Mouse (Mus musculus): ENCODE results near the gene Klhl21. TPM values are rescaled to one million over a fixed set of nuclear protein-coding genes. Genes with fewer than 3 reads are reported as not detected.
"Not testable (repeated sequence)": the region's sequence is repeated elsewhere in the genome, so short reads cannot be mapped to it uniquely, and the experiment has no call there.

The Klhl21 gene
- total RNA-seq, 1 experiment: 19.7 TPM

DNA sequence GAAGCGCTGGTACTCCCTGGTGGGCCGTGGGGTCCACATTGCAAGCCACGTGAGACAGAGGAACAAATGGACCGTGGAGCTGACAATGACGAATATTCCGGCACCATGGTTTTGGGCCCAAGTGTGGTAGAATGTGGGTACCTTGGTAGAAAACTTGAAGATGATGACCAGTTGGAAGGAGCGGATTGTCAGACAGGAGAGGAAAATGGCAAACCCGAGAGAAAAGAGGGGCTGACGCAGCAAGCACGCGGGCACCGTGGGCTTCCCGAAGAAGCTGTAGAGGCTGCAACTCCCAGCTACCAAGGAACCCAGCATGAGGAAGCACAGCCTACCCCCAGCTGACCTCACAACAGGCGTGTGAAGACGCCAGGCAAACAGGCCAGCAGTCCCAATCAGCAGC lies 19.9 kb downstream of the Klhl21 start:
- DNase-seq (ENCODE audit: low read depth, low spot score): no peak
- Histone ChIP-seq H3K9me3 (ENCODE audit: control insufficient read depth, insufficient read depth, low read depth, low read length) (no peaks in the 10 kb centered on the region), H3K27ac (ENCODE audit: insufficient read depth, low read depth, low read length, poor library complexity, severe bottlenecking) (no peak overlapping the region), H3K9ac (ENCODE audit: insufficient read depth, low read depth, low read length, poor library complexity, severe bottlenecking) (peak overlapping the region; percentile 25; the same call in 1 of the 2 replicates), H3K4me1 (ENCODE audit: control insufficient read depth in 2 of 2, insufficient read depth in 2 of 2, low read length in 2 of 2, poor library complexity in 1 of 2) (peaks cover 2 to 26% of the 10 kb centered on the region in 2 experiments; a peak in 2 of 4 replicates), H3K4me3 (ENCODE audit: insufficient read depth in 1 of 2, low read depth in 1 of 2, low read length in 2 of 2, poor library complexity in 1 of 2, severe bottlenecking in 1 of 2) (peak overlapping the region; percentile 57 to 82; a peak in 3 of 4 replicates), H3K36me3 (ENCODE audit: control insufficient read depth, insufficient read depth, low read length, poor library complexity, severe bottlenecking) (peaks cover 19% of the 10 kb centered on the region; the same call in 1 of the 2 replicates)
- in situ Hi-C loops (cut with MboI; ENCODE audit: low sequenced_read_pairs in 2 of 2, unreplicated experiment in 2 of 2): no loop called here
- no peak for TF ChIP-seq CHD2 (IDR thresholded peaks at IDR 0.05; ENCODE audit: low read depth, low read length)
- TF ChIP-seq MAFK (IDR thresholded peaks at IDR 0.05; ENCODE audit: insufficient read depth, low read depth, low read length): no peak
- TF ChIP-seq ZNF384 (IDR thresholded peaks at IDR 0.05; ENCODE audit: low read depth, low read length): no peak
- no peak for TF ChIP-seq ZC3H11A (IDR thresholded peaks at IDR 0.05; ENCODE audit: borderline replicate concordance, low read depth, low read length)
- no peak for TF ChIP-seq HCFC1 (IDR thresholded peaks at IDR 0.05; ENCODE audit: borderline replicate concordance, insufficient read depth, low read length)

DNA sequence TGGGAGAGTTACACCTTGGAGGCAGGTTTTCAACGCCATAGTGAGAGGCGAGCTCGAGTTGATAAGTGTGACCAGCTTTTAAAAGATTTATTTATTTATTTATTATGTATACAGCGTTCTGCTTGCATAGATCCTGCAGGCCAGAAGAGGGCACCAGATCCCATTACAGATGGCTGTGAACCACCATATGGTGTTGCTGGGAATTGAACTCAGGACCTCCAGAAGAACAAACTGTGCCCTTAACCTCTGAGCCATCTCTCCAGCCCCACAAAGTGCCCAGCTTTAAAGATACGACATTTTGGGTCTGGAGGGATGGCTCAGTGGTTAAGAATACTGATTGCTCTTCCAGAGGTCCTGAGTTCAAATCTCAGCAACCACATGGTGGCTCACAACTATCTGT lies 20.5 kb downstream of the Klhl21 start:
- Histone ChIP-seq H3K9me3 (ENCODE audit: control insufficient read depth, insufficient read depth, low read depth, low read length) (no peaks in the 10 kb centered on the region), H3K4me3 (ENCODE audit: insufficient read depth in 1 of 2, low read depth in 1 of 2, low read length in 2 of 2, poor library complexity in 1 of 2, severe bottlenecking in 1 of 2) (no peak overlapping the region), H3K4me1 (ENCODE audit: control insufficient read depth in 2 of 2, insufficient read depth in 2 of 2, low read length in 2 of 2, poor library complexity in 1 of 2) (peaks cover 2 to 26% of the 10 kb centered on the region in 2 experiments; a peak in 2 of 4 replicates), H3K36me3 (ENCODE audit: control insufficient read depth, insufficient read depth, low read length, poor library complexity, severe bottlenecking) (peaks cover 18% of the 10 kb centered on the region; the same call in 1 of the 2 replicates), H3K27ac (ENCODE audit: insufficient read depth, low read depth, low read length, poor library complexity, severe bottlenecking) (no peak overlapping the region), H3K9ac (ENCODE audit: insufficient read depth, low read depth, low read length, poor library complexity, severe bottlenecking) (no peak overlapping the region)
- TF ChIP-seq CHD2 (IDR thresholded peaks at IDR 0.05; ENCODE audit: low read depth, low read length): no peak
- no peak for TF ChIP-seq ZNF384 (IDR thresholded peaks at IDR 0.05; ENCODE audit: low read depth, low read length)
- no peak for TF ChIP-seq MAFK (IDR thresholded peaks at IDR 0.05; ENCODE audit: insufficient read depth, low read depth, low read length)
- TF ChIP-seq HCFC1 (IDR thresholded peaks at IDR 0.05; ENCODE audit: borderline replicate concordance, insufficient read depth, low read length): no peak
- no peak for TF ChIP-seq ZC3H11A (IDR thresholded peaks at IDR 0.05; ENCODE audit: borderline replicate concordance, low read depth, low read length)
- in situ Hi-C loops (cut with MboI; ENCODE audit: low sequenced_read_pairs in 2 of 2, unreplicated experiment in 2 of 2): no loop called here
- DNase-seq (ENCODE audit: low read depth, low spot score): no peak

- in situ Hi-C loops (cut with MboI; ENCODE audit: low sequenced_read_pairs in 2 of 2, unreplicated experiment in 2 of 2): no loop called here
- peaks cover 2 to 26% of the 10 kb centered on the region in 2 experiments; a peak in 2 of 4 replicates for H3K4me1 ChIP-seq (ENCODE audit: control insufficient read depth in 2 of 2, insufficient read depth in 2 of 2, low read length in 2 of 2, poor library complexity in 1 of 2)
- H3K4me3 ChIP-seq (ENCODE audit: insufficient read depth in 1 of 2, low read depth in 1 of 2, low read length in 2 of 2, poor library complexity in 1 of 2, severe bottlenecking in 1 of 2): no peak overlapping the region
- no peaks in the 10 kb centered on the region for H3K9me3 ChIP-seq (ENCODE audit: control insufficient read depth, insufficient read depth, low read depth, low read length)
- TF ChIP-seq MAFK (IDR thresholded peaks at IDR 0.05; ENCODE audit: insufficient read depth, low read depth, low read length): no peak
- no peak for TF ChIP-seq HCFC1 (IDR thresholded peaks at IDR 0.05; ENCODE audit: borderline replicate concordance, insufficient read depth, low read length)
- no peak for TF ChIP-seq ZNF384 (IDR thresholded peaks at IDR 0.05; ENCODE audit: low read depth, low read length)
- no peak for TF ChIP-seq CHD2 (IDR thresholded peaks at IDR 0.05; ENCODE audit: low read depth, low read length)
- no peak for TF ChIP-seq ZC3H11A (IDR thresholded peaks at IDR 0.05; ENCODE audit: borderline replicate concordance, low read depth, low read length)
- H3K9ac ChIP-seq (ENCODE audit: insufficient read depth, low read depth, low read length, poor library complexity, severe bottlenecking): no peak overlapping the region
- DNase-seq (ENCODE audit: low read depth, low spot score): no peak
- H3K27ac ChIP-seq (ENCODE audit: insufficient read depth, low read depth, low read length, poor library complexity, severe bottlenecking): no peak overlapping the region
- H3K36me3 ChIP-seq (ENCODE audit: control insufficient read depth, insufficient read depth, low read length, poor library complexity, severe bottlenecking): peaks cover 15% of the 10 kb centered on the region; the same call in 1 of the 2 replicates
These were observed 21.4 kb downstream of the Klhl21 start for GRCm38 (mm10) chr4:152029997-152030396.

DNA sequence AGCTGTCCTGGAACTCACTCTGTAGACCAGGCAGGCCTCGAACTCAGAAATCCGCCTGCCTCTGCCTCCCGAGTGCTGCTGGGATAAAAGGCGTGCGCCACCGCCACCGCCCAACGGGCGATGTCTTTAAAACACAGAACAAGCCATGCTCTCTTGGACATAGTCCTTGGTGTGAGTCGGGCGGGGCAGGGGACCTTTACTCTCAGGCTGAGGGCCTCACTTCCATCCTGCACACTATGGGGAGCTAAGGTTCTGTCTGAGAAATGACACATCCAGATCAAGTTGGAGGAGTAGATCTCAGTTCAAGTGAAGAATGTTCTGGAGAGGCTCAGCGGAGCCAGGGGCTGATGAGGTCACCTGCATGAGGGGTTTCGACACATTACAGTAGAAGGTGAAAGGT lies 24.3 kb downstream of the Klhl21 start:
- DNase-seq (ENCODE audit: low read depth, low spot score): no peak
- no peak for TF ChIP-seq HCFC1 (IDR thresholded peaks at IDR 0.05; ENCODE audit: borderline replicate concordance, insufficient read depth, low read length)
- no peak for TF ChIP-seq CHD2 (IDR thresholded peaks at IDR 0.05; ENCODE audit: low read depth, low read length)
- TF ChIP-seq ZC3H11A (IDR thresholded peaks at IDR 0.05; ENCODE audit: borderline replicate concordance, low read depth, low read length): no peak
- TF ChIP-seq ZNF384 (IDR thresholded peaks at IDR 0.05; ENCODE audit: low read depth, low read length): no peak
- no peak for TF ChIP-seq MAFK (IDR thresholded peaks at IDR 0.05; ENCODE audit: insufficient read depth, low read depth, low read length)
- in situ Hi-C loops (cut with MboI; ENCODE audit: low sequenced_read_pairs in 2 of 2, unreplicated experiment in 2 of 2): no loop called here
- H3K9me3 ChIP-seq (ENCODE audit: control insufficient read depth, insufficient read depth, low read depth, low read length): no peaks in the 10 kb centered on the region
- H3K4me1 ChIP-seq (ENCODE audit: control insufficient read depth in 2 of 2, insufficient read depth in 2 of 2, low read length in 2 of 2, poor library complexity in 1 of 2): peaks cover 2 to 20% of the 10 kb centered on the region in 2 experiments; a peak in 1 of 4 replicates
- H3K4me3 ChIP-seq (ENCODE audit: insufficient read depth in 1 of 2, low read depth in 1 of 2, low read length in 2 of 2, poor library complexity in 1 of 2, severe bottlenecking in 1 of 2): no peak overlapping the region
- H3K9ac ChIP-seq (ENCODE audit: insufficient read depth, low read depth, low read length, poor library complexity, severe bottlenecking): no peak overlapping the region
- H3K27ac ChIP-seq (ENCODE audit: insufficient read depth, low read depth, low read length, poor library complexity, severe bottlenecking): no peak overlapping the region
- H3K36me3 ChIP-seq (ENCODE audit: control insufficient read depth, insufficient read depth, low read length, poor library complexity, severe bottlenecking): peaks cover 2% of the 10 kb centered on the region; the same call in 1 of the 2 replicates

DNA sequence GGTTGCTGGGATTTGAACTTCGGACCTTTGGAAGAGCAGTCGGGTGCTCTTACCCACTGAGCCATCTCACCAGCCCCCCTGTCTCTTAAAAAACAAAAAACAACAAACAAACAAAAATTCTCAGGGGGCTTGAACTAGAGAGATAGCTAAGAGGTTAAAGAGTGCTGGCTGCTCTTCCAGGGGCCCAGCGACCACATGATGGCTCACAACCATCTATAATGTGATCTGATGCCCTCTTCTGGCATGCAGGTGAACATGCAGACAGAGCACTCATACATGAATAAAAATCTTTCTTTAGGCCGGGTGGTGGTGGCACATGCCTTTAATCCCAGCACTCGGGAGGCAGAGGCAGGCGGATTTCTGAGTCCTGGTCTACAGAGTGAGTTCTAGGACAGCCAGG lies 27.9 kb downstream of the Klhl21 start:
- in situ Hi-C loops (cut with MboI; ENCODE audit: low sequenced_read_pairs in 2 of 2, unreplicated experiment in 2 of 2); H3K27ac ChIP-seq (ENCODE audit: insufficient read depth, low read depth, low read length, poor library complexity, severe bottlenecking); DNase-seq (ENCODE audit: low read depth, low spot score); H3K9me3 ChIP-seq (ENCODE audit: control insufficient read depth, insufficient read depth, low read depth, low read length); H3K4me3 ChIP-seq (ENCODE audit: insufficient read depth in 1 of 2, low read depth in 1 of 2, low read length in 2 of 2, poor library complexity in 1 of 2, severe bottlenecking in 1 of 2); H3K36me3 ChIP-seq (ENCODE audit: control insufficient read depth, insufficient read depth, low read length, poor library complexity, severe bottlenecking); H3K9ac ChIP-seq (ENCODE audit: insufficient read depth, low read depth, low read length, poor library complexity, severe bottlenecking): not testable (repeated sequence)
- peaks cover 2 to 26% of the 10 kb centered on the region in 2 experiments; a peak in 1 of 4 replicates for H3K4me1 ChIP-seq (ENCODE audit: control insufficient read depth in 2 of 2, insufficient read depth in 2 of 2, low read length in 2 of 2, poor library complexity in 1 of 2)
